Mouse (Mus musculus) frontal cortex, adult (tissue): ENCODE results near the gene Ppp1ca.

Experiments used
- ATAC-seq: cut with Nextera tagmentation; 2 replicates; pipeline ENCODE4 v1.9.2; 2017; ENCODE audit warnings: mild to moderate bottlenecking, moderate library complexity, mixed read lengths; ENCODE audit not compliant: low TSS enrichment

Ppp1ca gene

DNA sequence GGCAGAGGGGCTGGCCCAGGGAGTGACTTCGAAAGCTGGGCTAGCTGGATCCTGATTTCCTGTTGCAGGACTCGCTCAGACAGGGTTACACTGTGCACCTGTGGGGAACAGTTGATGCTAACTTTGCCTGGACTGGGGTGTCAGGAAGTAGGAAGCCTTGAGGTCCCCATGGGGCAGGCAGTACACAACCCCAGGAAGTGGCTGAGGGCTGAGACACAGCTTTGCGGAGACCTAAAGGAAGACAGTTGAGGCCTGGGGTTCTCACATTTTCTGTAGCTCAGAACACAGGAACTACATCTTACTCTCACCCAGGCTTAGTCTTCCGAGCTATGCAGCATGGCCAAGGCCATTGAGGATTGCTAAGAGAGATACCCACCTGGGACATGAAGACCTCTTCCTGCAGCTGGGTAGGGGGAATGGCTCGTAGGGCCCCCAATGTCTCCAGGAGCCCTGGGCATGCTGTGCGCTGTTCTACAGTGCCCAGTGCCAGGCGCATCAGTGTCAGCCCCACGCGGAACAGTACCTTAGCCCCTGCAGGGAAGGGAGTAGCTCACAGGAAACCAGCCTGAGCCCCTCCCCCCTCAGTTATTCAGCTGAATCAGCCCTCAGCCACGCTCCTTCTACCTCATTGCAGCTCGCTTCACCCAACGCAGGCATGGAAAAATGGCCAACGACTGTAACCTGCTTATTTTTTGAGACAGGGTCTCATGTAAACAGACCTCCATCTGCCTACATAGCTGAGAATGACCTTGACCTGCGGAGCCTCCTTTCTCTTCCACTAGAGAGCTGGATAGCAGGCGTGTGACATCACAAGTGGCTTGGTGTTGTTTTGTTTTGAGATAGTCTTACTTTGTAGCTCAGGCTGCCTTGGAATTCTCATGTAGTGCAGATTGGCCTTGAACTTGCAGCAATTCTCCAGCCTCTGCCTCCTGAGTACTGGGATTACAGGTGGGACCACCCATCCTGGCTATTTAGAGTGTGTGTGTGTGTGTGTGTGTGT, 6.6 kb upstream of the Ppp1ca start:
- no peak for ATAC-seq

DNA sequence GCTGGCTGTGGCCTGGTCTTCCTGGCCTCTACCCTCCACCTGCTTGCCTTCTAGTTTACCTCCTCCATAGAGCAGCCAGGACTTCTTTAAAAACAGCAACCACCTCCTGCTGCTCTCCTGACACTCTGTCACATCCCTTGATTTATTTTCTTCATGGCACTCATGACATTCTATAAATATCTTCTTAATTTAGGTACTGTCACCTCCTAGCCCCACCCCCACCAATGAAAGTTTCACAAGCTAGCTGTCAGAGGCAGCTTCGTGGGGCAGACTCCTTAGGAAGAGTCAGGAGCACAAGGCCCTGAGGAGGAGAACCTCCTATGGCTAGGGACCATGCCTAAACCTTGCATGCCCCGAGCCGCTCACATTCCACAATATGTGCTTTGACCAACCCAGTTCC, 4.6 kb upstream of the Ppp1ca start:
- ATAC-seq, result no peak

DNA sequence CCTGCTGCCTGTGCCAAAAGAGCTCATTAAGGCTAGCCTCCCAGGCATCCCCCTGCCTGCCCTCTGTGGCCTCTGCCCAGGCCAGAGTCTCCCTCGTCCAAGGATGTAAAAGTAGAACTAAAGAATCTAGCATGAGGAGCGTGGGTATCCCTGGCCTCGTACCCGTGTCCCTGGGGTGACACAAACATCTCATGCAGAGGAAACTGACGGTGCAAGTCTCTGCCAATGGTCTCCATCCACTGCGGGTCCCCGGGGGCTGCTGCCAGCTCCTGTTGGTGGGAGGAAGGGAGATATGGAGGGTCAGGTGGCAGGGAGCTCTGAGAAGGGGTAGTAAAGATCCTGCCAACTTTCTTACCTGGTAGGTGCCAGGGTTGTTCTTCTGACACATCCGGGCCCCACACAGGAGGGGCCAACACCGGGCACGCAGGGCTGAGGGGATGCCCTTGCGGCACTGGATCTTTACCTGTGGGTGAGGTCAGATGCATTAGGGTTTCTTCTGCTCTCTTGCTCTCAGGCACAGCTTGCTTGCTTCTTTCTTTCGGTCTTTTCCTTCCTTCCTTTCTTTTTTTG, 2.7 kb upstream of the Ppp1ca start:
- ATAC-seq, result no peak

DNA sequence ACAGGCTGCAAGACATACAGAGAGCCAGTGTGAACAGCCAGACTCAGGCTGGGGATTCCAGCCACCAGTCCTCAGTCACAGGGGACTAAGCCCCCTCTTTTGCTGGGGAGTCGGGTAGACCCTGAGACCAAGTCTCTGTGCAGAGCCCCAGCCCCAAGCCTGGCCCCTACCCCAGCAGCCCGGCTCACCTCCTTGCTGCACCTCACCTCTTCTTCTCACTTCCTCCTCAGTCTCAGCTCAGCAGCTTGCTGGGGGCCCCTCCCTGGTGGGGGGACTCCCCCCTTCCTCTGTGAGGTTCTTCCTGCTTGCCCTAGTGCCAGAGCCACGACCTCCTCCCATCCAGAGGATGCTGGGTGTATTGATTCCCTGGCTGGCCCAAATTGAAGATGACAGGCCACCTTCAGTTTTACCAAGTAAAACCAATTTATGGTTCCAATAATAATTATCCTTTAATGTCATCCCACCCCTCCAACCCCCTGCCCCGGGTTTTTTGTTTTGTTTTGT, 982 bp upstream of the Ppp1ca start, which contains the start of gene Tbc1d10c:
TSS of gene Tbc1d10c (minus strand) at position 454 of the 504 bp plus-strand sequence.
- no peak for ATAC-seq

DNA sequence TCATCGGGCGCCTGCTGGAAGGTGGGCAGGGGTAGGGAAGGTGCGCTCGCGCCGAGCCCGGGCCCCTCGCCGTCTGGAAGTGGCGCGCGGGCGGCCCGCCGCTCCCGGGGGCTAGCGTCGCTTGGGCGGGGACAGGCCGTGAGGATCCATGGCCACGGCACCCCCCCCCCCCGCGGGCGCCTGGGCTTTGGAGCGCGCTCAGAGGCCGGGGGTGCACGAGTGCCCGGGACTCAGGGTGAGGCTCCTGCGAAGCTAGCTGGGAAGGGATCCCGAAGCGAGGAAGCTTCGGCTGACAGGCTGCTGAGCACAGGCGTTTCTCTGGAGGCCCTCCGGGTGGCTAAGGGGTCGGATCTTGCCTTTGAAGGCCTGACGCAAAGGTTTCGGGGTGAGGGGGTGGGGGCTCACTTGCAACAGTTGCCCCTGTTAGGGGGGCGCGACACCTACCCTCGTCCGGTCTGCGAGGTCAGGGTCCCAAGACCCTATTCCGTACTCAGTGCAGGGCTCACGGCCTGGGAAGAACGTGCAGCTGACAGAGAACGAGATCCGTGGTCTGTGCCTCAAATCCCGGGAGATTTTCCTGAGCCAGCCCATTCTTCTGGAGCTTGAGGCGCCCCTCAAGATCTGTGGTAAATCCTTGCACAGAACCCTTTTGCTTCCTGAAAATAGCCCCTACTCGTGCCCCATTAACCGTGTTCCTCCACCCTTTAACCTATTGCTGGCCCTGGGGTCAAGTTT, 553 bp downstream of the Ppp1ca start:
- ATAC-seq, result peak; percentile 15

DNA sequence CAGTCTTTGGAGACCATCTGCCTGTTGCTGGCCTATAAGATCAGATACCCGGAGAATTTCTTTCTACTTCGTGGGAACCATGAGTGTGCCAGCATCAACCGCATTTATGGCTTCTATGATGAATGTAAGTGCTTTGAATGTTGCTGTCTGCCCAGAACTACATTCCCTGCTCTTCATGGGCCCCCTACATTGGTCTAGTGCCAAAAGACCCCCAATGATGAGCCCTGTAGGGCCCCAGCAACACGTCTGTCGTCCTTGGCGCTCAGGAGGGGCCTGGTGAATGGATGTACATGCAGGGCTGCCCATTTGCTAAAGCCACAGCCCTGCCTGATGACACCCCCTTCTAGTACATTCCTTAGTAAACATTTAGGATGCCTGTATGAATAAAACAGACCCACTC, 1.3 kb downstream of the Ppp1ca start:
- ATAC-seq, result no peak

DNA sequence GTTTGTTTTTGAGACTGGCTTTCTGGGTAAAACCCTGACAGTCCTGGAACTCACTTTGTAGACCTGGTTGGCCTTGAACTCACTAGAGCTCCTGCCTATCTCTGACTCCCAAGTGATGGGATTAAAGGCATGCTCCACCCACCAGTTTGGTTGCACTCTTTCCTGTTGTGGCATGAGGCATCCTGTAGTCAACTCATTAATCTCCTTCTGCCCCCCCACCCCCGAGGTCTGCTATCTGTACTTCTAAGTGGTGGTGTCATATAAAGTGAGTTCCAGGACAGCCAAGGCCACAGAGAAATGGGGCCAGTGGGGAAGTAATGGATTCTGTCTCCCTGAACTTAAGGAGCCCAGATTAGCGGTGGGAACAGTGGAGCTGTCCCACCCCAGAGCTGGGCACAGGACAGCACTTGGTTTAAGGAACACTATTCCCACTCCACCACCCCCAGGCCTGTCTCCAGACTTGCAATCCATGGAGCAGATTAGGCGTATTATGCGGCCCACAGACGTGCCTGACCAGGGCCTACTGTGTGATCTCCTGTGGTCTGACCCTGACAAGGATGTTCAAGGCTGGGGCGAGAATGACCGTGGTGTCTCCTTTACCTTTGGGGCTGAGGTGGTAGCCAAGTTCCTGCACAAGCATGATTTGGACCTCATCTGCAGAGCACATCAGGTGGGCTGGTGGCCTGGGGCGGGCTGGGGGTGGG, 2.3 kb downstream of the Ppp1ca start:
- ATAC-seq, result no peak

DNA sequence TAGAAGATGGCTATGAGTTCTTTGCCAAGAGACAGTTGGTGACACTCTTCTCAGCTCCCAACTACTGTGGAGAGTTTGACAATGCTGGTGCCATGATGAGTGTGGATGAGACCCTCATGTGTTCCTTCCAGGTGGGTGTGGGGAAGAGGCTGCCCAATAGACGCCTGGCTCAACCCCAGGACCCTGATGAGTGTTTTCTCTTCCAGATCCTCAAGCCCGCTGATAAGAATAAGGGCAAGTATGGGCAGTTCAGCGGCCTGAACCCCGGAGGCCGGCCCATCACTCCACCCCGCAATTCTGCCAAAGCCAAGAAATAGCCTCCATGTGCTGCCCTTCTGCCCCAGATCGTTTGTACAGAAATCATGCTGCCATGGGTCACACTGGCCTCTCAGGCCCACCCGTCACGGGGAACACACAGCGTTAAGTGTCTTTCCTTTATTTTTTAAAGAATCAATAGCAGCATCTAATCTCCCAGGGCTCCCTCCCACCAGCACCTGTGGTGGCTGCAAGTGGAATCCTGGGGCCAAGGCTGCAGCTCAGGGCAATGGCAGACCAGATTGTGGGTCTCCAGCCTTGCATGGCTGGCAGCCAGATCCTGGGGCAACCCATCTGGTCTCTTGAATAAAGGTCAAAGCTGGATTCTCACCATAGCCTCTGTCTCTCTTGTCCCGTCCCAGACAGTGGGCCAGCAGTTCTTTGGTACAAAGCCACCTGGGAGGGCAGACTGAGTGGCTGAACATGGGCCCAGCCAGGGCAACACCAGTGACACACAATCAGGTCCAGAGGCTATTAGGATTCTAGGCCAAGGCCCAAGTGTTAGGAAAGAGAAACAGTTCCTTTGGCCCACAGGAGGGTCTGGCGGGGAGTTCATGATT, 3.1 kb downstream of the Ppp1ca start:
- no peak for ATAC-seq

DNA sequence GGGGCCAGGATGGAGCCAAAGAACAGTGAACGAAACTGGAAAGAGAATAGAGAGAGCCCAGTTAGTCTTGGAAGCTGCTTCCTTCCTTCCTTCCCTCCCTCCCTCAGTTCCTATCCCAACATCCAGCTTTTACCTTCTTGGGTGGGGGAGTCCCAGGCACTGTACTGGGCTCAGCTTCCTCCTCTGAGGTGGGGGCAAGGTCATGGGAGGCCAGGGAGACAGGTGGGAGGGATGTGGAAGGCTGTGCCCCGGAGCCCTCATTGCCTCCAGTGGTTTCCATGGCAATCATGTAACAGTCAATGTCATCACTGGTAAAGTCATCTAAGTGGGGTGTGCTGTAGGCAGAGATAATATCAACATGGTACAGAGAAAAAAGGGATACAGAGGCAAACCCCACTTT, 4.2 kb downstream of the Ppp1ca start:
- ATAC-seq, result no peak

DNA sequence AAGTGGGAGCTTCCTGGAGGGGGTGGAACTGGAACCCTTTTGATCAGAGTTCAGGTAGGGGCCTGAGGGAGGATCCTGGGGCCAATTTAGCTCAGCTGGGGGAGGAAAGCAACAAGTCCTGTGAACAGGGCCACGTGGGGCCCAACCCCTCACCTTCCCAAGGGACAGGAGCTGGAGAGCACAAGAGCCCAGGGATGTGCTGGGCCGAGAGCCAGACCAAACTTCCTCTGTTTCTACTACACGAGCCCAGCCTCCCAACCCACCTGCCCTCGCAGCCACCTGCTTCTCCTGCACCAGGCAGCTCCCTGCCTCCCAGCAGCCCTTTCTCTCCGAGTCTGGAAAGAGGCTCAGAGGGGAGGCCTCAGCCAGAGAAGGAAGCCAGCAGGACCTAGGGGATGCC, 4.7 kb downstream of the Ppp1ca start:
- no peak for ATAC-seq

DNA sequence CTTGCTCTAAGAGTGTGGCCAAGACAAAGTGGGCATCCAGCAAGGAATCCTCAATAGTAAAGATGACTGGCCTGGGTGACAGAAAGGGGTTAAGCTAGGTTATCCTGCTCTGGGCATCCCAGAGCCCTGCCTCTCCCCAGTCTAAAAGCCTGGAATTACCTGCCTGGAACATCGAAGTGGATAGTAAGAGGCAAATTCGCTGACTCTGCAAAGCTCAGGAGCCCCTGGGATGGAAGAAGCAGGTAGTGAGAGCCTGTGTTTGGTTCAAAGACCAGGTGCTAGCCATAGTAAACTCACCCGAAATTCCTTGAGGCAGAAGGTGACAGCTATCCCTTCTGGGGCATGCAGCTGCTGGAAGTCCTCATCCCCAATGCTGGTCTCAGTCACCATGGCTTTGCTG, 5.3 kb downstream of the Ppp1ca start:
- no peak for ATAC-seq

DNA sequence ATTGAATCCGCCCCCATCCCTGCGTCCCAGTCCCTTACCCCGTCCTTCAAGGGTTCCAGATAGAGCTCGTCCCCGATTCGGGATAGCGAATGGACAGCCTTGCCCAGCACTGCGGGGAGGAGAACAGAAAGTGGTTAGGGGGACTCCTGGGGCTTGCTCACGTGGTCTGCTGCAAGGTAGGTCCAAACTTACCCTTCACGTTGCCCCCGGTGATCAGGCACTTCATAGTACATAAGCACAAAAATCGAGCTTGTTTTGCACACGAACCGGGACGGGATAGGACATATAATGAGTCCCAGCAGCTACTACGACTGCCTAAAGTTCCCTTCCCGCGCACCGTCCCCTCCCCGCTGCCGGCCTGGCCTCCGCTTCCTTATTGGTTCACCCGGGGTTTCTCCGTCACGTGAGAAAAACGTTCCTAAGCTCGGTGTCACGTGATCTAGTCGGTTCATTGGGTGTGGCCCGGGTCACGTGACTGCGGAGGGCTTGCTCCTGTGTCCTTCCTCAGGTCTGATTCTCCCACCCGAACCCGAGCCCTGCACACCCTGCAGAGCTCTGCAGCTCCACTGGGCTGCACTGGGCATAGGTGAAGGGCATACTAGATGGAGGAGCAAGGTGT, 9.5 kb downstream of the Ppp1ca start, which contains the start of gene Rad9a:
TSS of gene Rad9a (minus strand) at position 372 of the 619 bp plus-strand sequence.
- ATAC-seq, result peak; percentile 42

DNA sequence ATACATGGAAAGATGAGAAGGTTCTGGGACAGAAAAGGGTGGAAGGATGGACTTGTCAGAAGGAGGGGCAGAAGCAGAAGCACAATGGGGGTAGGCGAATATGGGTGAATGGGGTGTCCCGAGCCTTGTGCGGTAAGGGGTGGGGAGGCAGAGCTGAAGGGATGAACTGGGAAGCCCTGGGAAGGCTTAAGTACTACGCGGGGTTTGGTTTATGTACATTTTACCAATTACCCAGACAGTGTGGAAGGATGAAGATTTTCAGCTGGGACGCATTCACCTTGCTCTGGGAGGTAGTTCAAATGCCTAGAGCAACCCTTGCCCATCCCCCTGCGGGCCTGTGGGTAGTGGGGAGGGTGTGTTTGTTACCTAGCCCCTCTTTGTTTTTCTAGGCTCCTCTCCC, 10.3 kb downstream of the Ppp1ca start:
- 0 out of 2 replicates have a peak, but pooled peaks have one; percentile 22 for ATAC-seq

DNA sequence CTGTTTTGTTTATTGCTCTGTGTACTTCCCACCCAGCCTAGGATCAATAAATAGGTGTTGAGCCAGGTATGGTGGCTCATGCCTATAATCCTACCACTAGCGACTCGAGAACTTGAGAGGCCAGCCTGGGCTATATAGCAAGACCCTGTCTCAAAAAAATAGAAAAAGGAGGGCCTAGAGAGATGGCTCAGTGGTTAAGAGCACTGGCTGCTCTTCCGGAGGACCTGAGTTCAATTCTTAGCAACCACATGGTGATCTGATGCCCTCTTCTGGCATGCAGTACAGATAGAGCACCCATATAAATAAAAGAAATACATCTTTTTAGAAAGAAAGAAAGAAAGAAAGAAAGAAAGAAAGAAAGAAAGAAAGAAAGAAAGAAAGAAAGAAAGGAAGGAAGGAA, 11.3 kb downstream of the Ppp1ca start:
- ATAC-seq, result no peak

DNA sequence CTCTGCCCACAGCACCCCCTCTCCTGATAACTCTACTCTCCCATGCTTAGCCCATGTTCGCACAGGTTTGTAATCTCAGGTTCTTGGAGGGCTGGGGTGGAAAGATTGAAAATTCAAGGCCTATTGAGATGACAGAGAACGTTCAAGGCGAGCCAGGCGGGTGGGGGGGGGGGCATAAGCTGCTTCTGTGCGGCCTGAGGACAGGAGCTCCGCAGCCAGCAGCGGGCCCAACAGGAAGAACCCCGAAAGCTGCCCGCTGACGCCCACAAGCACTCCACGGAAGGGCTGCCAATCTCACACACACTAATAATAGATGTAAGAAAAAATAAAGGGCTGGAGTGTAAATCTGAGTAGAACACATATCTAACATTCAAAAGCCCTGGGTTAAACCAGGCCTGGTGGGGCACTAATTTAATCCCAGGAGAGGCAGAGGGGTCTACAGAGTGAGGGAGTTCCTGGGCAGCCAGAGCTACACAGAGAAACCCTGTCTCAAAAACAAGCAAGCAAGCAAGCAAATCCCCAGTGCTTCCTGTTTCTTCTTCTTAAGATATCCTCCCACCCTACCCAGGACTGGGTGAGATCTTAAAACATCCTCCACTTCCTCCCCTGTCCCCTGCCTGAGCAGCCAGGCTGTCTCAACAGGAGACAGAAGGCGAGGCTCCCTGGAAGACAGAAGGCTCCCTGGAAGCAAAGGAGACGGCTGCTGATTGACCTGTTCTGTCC, 11.9 kb downstream of the Ppp1ca start:
- ATAC-seq, result peak; percentile 56; the same call in 1 of the 2 replicates

DNA sequence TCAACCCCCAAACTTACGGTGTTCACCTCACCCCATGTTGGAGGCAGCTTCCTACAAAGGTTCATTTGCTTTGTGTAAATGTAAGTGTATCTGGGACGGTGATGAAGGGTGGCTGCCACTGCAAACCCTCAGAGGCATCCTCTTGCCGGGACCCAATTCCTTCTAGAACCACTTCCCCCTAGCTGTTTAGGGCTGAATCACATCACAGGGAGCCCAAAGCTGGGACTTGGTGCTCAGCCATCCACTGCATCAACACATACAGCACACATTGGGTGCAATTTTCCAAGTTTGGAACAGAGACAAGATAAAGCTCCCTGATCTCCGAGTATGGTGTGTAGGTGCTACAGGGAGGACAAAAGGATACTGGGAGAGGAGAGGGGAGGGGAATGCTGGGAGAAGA, 13.0 kb downstream of the Ppp1ca start:
- ATAC-seq, result no peak

DNA sequence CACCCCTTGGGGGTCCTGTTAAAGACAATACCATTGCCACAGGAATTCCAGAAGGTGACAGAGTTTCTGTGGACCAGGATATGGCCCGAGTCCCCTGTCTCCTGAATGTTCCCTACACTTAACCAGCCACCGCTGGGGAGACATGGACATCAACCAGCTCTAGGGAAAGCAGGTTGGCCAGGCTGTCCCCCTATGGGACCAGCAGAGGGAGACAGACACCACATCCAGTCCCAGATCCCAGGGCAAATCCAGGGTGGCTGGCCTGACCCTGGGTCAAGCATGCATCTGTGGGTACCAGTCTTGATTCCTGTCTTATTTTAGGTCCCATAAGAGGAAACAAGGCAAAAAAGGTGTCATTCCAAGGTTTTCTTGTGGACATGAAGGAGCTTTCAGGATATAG, 15.1 kb downstream of the Ppp1ca start:
- ATAC-seq, result 0 out of 2 replicates have a peak, but pooled peaks have one; percentile 50

DNA sequence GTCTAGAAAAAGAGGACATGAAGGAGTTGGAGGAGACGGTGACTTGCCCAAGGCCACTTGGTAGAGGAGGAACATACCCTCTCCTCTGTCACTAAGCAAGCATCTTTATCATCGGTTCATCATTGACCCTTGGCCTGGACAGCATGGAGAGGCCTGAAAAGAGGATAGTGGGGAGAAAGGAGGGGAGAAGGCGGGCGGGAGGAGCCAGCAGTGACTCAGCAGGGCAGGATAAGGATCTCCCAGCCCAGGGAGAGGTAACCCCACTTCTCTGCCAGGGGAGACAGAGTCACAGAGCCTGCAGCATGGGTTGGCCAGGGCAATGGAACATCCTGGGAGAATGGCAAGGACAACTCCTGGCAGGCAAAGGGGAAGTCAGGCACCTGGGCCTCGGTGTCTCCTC, 16.7 kb downstream of the Ppp1ca start:
- no peak for ATAC-seq

DNA sequence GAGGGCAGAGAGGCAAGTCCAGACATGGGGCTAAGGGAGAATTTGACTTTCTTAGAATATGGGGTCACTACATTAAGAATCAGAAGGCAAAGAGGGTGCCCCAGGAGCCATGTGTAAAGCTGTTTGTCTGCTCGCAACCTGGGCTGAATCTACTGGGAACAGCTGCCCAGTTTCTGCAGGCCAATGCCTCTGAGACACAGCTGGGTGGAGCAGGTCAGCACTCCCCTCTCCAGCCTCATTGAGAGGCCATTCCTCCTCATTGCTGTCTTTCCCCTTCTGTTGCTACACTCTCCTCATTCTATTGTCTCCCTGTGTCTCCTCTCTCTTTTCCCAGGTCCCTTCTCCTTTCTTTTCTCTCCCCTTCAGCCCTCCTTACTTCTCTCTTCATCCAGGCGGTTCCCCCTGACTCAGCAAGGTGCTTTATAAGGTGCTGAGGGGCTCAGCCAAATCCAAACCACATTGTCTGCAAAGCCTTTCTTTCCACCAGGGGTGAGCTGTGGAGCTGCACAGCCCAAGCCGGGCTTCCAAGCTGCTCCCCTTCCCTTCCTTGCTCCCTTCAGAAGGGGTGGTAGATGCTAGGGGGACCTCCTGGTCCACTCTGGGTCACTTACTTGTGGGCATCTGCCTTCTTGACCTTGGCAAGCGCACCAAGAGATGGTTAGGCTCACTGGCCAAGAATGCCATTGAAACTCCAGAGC, 20.2 kb downstream of the Ppp1ca start:
- no peak for ATAC-seq
